Mouse (Mus musculus): ENCODE data around the gene Hist1h4k.
"Not testable (repeated sequence)": the region's sequence is repeated elsewhere in the genome, so short reads cannot be mapped to it uniquely, and the experiment has no call there.

Hist1h4k gene

GRCm38 (mm10) chr13:21755707-21756106 is 5.4 kb upstream of the Hist1h4k start:
- intact Hi-C loops (cut with DNase I), result no loop called here

- intact Hi-C loops (cut with DNase I), result not testable (repeated sequence)
These were observed 4.1 kb upstream of the Hist1h4k start for GRCm38 (mm10) chr13:21754294-21755001.

DNA sequence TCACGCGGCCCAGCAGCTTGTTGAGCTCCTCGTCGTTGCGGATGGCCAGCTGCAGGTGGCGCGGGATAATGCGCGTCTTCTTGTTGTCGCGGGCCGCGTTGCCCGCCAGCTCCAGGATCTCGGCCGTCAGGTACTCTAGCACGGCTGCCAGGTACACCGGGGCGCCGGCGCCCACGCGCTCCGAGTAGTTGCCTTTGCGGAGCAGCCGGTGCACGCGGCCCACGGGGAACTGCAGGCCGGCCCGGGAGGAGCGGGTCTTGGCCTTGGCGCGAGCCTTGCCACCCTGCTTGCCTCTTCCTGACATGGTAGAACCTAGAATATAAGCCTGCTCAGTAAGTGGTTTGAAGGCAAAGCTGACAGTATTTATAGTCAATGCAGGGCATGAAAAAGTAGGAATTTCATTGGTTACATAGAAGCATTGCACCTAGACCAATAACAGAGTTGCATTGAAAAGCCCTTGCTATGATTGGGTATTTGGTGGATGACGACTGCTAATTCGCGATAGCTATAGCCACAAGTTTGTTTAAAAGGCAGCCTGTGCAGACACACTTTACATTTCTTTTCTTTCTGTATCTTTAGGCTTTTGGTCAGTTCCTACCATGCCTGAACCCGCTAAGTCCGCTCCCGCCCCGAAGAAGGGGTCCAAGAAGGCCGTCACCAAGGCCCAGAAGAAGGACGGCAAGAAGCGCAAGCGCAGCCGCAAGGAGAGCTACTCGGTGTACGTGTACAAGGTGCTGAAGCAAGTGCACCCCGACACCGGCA is 3.4 kb upstream of the Hist1h4k start, which contains the start of the genes Hist1h2ak and Hist1h2bn:
TSS of gene Hist1h2ak (minus strand) at position 304 of the 762 bp plus-strand sequence.
TSS of gene Hist1h2bn (plus strand) at position 600 of the 762 bp plus-strand sequence.
- intact Hi-C loops (cut with DNase I), result not testable (repeated sequence)

DNA sequence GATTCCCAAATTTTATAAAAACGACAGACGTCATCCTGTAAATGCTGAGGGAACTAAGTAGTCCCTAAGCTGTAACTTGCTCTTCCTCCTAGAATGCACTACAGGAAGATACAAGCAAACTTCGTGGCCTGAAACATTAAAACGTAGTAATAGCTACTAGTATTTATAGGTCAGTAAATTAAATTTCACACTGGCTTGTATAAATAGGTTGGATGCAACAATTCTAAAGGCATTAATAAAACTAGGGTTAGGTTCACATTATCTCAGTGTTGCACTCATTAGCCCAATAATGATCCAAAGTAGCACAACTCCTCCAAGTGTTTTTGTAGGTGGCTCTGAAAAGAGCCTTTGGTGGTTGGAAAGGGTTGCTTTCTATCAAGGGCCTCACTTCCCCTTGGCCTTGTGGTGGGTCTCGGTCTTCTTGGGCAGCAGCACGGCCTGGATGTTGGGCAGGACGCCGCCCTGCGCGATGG is 2.8 kb upstream of the Hist1h4k start:
- intact Hi-C loops (cut with DNase I), result no loop called here

DNA sequence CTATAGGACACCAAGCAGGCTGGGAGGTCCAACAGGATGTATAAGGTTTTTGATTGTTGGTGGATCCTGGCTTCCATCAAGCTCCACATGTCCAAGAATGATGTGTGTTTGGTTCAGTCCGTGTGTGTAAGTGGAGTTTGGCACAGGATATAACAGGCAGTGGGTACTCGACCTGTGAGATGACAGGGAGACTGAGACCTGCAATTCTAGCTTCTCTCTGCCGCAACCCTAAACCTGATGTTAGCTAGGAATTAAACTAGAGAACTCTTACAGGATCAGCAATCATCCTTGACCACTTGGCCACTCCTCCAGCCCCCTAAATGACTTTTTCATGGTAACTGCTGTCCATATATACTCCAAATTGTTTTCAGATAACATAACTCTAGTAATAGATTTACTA is 2.1 kb upstream of the Hist1h4k start:
- intact Hi-C loops (cut with DNase I), result no loop called here

DNA sequence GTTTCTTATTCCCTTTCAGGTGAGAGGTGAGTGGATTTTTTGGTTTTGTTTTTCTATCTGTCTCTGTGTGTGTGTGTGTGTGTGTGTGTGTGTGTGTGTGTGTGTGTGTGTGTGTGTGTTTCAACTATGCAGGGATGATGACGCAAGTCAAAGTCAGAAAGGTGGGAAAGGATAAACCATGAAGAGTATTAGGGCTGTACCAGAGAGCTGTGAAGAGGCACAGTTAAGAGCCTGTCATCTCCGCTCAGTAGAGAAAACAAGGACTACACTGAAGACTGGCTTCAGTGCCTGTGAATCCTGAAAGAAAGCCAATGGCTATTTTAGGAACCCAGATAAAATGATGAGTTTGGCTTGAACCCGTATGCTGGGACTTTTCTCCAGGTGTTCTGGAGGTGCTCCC is 1.5 kb upstream of the Hist1h4k start:
- intact Hi-C loops (cut with DNase I), result no loop called here

GRCm38 (mm10) chr13:21751417-21751816 is 1.1 kb upstream of the Hist1h4k start:
- intact Hi-C loops (cut with DNase I), result no loop called here

- intact Hi-C loops (cut with DNase I), result no loop called here
These were observed 732 bp downstream of the Hist1h4k start for GRCm38 (mm10) chr13:21749387-21750158.

DNA sequence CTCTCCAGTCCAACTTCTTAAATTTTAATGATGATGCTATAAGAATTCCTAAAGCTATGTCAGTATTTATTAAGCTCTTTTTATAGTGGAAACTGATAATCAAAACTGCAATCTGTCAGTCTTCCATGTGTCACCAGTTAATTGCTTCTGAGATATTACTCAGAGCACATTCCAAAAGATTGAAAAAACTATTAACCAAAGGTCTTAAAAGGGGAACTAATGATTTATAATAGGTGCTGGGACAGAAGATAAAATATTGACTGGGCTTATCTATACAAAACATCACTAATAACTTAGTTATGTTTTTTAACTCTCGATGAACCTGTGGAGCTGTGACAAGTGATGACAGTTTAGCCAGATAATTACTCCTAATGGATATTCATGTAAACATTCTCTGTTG is 5.3 kb downstream of the Hist1h4k start:
- intact Hi-C loops (cut with DNase I), result no loop called here

- intact Hi-C loops (cut with DNase I), result not testable (repeated sequence)
These were observed 15.2 kb downstream of the Hist1h4k start, which contains the start of gene Hist1h4j for GRCm38 (mm10) chr13:21734906-21735767. Hist1h4j (plus strand) TSS chr13:21735064.

DNA sequence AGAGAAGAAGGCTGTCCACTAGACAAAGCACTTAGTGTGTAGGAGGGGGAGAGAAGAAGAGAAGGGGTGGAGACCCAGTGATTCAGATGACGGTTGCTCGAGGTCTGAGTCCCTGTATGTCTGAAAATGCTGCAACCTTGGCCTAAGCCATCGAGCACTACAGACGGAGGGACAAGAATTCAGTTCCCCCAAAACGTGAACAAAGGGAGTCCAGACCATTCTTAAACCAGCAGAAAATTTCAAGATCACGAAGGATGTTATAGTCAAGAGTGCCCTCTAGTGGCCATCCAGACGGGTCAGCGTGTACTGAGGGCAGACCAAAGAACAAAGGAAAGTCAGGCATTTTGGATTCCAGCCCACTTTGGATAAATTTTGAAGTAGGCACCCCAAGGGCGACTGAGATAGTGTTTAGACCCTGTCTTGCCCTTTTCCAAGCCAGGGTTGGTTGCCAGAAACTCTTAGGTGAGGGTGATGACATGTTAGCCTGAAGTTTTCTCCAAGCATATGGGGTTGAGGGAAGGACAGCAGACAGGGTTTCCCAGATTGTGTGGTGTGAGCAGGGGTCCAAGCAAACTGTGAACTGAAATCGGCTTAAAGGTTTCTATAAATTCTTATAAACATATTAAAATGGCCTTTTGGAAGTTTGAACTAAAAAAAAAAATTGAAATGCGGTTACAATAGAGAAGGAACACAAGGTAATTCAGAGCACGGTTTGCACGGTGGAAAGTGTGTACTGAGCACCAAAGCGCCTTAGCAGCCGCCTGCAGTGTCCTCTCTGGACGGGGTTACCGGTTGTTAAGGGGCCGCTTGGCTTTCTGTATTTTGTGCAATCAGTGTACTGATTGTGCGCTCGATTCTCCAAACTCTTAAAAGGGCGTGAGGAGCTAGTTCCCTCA is 16.0 kb downstream of the Hist1h4k start:
- intact Hi-C loops (cut with DNase I), result no loop called here

- intact Hi-C loops (cut with DNase I), result no loop called here
These were observed 16.8 kb downstream of the Hist1h4k start for GRCm38 (mm10) chr13:21733466-21733865.

GRCm38 (mm10) chr13:21729544-21729943 is 20.8 kb downstream of the Hist1h4k start:
- intact Hi-C loops (cut with DNase I), result no loop called here

- intact Hi-C loops (cut with DNase I), result no loop called here
These were observed 22.2 kb downstream of the Hist1h4k start for GRCm38 (mm10) chr13:21727948-21728572.

DNA sequence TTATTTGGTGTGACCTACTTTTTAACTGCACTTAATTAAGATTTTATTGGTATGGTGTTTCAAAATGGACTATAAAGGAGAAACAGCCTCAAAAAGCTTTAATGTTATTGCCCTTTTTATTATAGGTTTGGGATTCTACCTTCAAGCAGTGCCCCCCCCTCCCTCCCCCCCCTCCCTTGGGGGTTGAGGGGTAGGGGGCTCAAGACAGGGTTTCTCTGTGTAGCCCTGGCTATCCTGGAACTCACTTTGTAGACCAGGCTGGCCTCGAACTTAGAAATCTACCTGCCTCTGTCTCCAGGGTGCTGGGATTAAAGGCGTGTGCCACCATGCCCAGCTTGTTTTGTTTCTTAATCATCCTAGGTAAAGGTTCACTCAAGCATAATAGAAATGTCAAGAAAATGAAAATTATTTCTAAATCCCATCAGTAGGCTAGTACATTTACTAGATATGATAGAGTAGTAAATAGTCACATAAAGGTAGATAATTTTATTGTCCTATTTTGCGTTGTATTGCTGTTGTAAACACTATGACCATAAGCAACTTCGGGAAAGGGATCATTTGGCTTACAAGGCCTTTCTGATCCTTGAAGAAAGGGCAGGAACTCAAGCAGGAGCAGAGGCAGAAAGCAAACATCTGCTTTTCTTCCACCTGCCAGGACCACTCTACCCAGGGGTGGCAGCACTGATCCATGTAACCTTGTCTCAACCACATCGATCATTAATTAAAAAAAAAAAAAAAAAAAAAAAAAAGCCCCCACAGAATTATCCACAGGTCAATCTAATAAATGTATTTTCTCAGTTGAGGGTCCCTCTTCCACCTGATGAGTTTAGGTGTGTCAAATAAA is 27.1 kb downstream of the Hist1h4k start:
- intact Hi-C loops (cut with DNase I), result no loop called here

- intact Hi-C loops (cut with DNase I), result no loop called here
These were observed 27.9 kb downstream of the Hist1h4k start for GRCm38 (mm10) chr13:21722373-21722925.

DNA sequence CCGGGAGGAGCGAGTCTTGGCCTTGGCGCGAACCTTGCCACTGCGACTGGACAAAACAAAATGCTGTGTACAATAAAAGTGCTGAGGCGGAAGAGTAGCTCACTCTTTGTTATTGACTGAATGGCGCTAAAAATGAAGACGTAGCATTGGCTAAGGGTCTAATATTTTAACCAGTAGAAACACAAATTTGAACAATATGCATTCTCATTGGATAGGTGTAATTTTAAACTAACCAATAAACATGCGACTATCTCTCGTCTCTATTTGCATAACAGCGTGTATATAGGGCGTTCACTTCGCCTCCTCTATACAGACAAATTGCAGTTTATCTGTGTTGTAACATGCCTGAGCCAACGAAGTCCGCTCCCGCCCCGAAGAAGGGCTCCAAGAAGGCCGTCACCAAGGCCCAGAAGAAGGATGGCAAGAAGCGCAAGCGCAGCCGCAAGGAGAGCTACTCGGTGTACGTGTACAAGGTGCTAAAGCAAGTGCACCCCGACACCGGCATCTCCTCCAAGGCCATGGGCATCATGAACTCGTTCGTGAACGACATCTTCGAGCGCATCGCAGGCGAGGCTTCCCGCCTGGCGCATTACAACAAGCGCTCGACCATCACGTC is 28.4 kb downstream of the Hist1h4k start, which contains the start of gene Hist1h2bm:
TSS of gene Hist1h2bm (plus strand) at position 288 of the 616 bp plus-strand sequence.
- intact Hi-C loops (cut with DNase I), result not testable (repeated sequence)
